Mouse (Mus musculus) kidney, adult 2 months (tissue): Measurements from ENCODE around the gene Asap3.

ENCODE experiments used
- CTCF ChIP-seq: fragments of 200-500 bp; conservative IDR thresholded peaks from 2 replicates; pipeline ENCODE4 v1.5.1; 2011; ENCODE audit warnings: low read depth, mild to moderate bottlenecking, control low read depth, low read length, moderate library complexity, mixed read lengths; ENCODE audit not compliant: insufficient read depth, insufficient read length
- POLR2A ChIP-seq: fragments of 200-500 bp; IDR thresholded peaks from one replicate; pipeline ENCODE4 v1.6.1; 2011; ENCODE audit warnings: low read depth, low read length, control low read depth

DNA sequence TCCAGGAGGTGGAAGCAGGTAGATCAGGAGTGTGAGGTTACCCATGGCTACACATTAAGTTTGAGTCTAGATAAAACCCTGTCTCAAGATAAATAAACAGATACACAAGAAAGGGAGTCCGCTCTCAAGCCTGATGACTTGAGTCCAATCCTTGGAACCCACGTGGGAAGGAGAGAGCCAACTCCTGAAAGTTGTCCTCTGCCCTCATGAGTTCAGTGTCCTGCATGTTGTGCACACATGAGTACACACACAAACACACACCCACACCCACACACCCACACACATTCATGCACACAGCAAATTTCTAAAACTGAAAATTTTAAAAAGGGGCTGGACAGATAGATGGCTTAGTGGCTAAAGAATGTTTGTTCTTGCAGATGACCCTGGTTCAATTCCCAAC, 1.4 kb upstream of the Asap3 start:
- TF ChIP-seq POLR2A (no peak), CTCF (no peak)
